Mouse (Mus musculus) heart, postnatal 25 days (tissue): ENCODE data around the gene Txndc12. TPM values are rescaled to one million over a fixed set of nuclear protein-coding genes. Genes with fewer than 3 reads are reported as not detected.

Experiments
- DNase-seq: peaks from one replicate; pipeline ENCODE4 v3.0.0; 2022; ENCODE audit warnings: low spot score
- intact Hi-C: fragments of 180-260 bp; cut with DNase I; formaldehyde crosslinking; loops from one replicate; pipeline ENCODE4 v1.15.1; 2025
- total RNA-seq, 2 experiments: library from RNA; stranded (reverse); gene quantifications; 2 replicates each; pipeline ENCODE4 v1.2.3; 2021

The Txndc12 gene
- total RNA-seq, 2 experiments from 2014 or later, result 31.2 to 35.1 TPM

DNA sequence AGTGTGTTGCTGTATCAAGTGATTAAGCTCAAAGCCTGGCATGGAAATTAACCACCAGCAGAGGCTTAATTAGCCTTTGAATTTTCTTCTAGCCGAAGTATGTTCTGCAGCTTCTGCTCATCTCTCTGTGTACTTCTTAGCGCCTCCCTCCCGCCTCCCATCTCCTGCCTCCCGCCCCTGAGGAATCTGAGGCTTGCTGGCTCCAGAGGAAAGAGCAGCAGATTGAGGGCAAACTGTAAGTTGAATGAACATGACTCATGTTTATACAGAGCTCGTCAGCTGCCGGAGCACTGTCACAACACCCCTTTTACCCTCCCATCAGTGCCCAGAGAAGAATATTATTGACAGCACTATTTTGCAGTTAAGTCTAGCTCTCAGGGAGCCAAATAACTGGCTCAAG, 71.5 kb downstream of the Txndc12 start:
- intact Hi-C loops, result no loop called here
- no peak for DNase-seq

- DNase-seq, result no peak
- intact Hi-C loops, result no loop called here
Measured at GRCm38 (mm10) chr4:108907475-108907874, 73.1 kb downstream of the Txndc12 start.

- no peak for DNase-seq
- intact Hi-C loops, result no loop called here
Measured at GRCm38 (mm10) chr4:108909872-108910425, 75.5 kb downstream of the Txndc12 start.

Other genes with a start within 250 kb of the Txndc12 start
- 10 to 100 TPM; 14.5 to 15.2 TPM for gene Cc2d1b, start 214.7 kb upstream of the Txndc12 start, total RNA-seq
- under 1 TPM; 0.20 to 0.49 TPM for gene 3110021N24Rik, start 115.0 kb upstream of the Txndc12 start, total RNA-seq
- 10 to 100 TPM; 27.1 to 28.0 TPM for gene Zfyve9, start 53.8 kb upstream of the Txndc12 start, total RNA-seq
- gene Btf3l4, start 987 bp upstream of the Txndc12 start, total RNA-seq, result 10 to 100 TPM; 76.4 to 78.0 TPM
- gene Kti12, start 13.2 kb downstream of the Txndc12 start, total RNA-seq, result 10 to 100 TPM; 20.9 to 23.0 TPM
- gene A730015C16Rik, start 14.0 kb downstream of the Txndc12 start, total RNA-seq, result not detected
- gene Rab3b, start 44.5 kb downstream of the Txndc12 start, total RNA-seq, result under 1 TPM; 0.34 to 0.73 TPM
- gene Nrd1, start 166.1 kb downstream of the Txndc12 start, total RNA-seq, result 100 to 1,000 TPM; 108 to 115 TPM